Mouse (Mus musculus) adrenal gland, postnatal 0 days (tissue): ENCODE data around the gene Hivep3. TPM values are rescaled to one million over a fixed set of nuclear protein-coding genes. Genes with fewer than 3 reads are reported as not detected.

Experiments used
- polyA plus RNA-seq: library from polyadenylated mRNA; unstranded; fragments of >200 nt; fragmentation: Nextera tagmentation; extraction: Ambion mirVana; gene quantifications from 2 replicates; pipeline ENCODE4 v1.2.1, GENCODE M21; 2015

Hivep3 gene
- 14.7 and 16.4 TPM in 2 replicates for polyA plus RNA-seq

GRCm38 (mm10) chr4:119733184-119733880 is at the start of gene Hivep3:
TSS of gene Hivep3 (plus strand) at chr4:119733784.

DNA sequence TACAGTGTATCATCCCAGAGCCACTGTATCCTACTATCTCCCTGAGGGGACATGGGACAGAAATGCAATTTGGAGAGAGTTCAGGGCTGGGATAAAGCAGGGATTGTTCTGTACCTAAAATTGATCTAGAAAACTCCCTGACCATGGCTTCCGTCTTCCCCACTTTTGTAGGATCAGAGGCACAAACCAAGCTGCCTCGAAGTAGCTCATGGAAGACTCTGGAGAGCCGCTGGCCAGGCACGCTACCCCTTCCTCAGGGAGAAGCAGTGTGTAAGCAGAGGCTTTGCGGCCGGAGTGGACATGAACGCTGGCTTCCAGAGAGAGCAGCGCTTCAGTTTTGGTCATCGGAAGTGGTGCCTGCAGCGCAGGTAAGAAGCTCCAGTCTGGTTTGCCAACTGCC is 331.1 kb downstream of the Hivep3 start, which contains the start of gene AL607142.1:
TSS of gene AL607142.1 (plus strand) at position 301 of the 400 bp plus-strand sequence.

GRCm38 (mm10) chr4:120161166-120161949 is 427.8 kb downstream of the Hivep3 start, which contains the start of gene Edn2:
TSS of gene Edn2 (plus strand) at chr4:120161206.

Other genes with a start within 250 kb of the Hivep3 start
- 1.0 and 4.1 TPM in 2 replicates for gene Rimkla, start 241.2 kb upstream of the Hivep3 start, polyA plus RNA-seq
- gene Foxj3, start 196.8 kb upstream of the Hivep3 start, polyA plus RNA-seq, result 9.8 and 12.8 TPM in 2 replicates
- gene Frg2f1, start 194.3 kb upstream of the Hivep3 start, polyA plus RNA-seq, result 4.5 and 5.3 TPM in 2 replicates
- gene Guca2a, start 96.1 kb upstream of the Hivep3 start, polyA plus RNA-seq, result 1.8 and 8.5 TPM in 2 replicates
- 0.40 and 4.4 TPM in 2 replicates for gene Guca2b, start 74.8 kb upstream of the Hivep3 start, polyA plus RNA-seq